Mouse (Mus musculus) ES-E14 (cell line): Measurements from ENCODE around the gene Plekhd1.

ENCODE experiments used
- CHD2 ChIP-seq: IDR thresholded peaks from 2 replicates; pipeline ENCODE4 v1.6.1; 2014; ENCODE audit warnings: mild to moderate bottlenecking, low read depth, low read length, inconsistent platforms
- MAFK ChIP-seq: IDR thresholded peaks from 2 replicates; pipeline ENCODE4 v1.6.1; 2014; ENCODE audit warnings: mild to moderate bottlenecking, low read depth, low read length, inconsistent platforms; ENCODE audit not compliant: insufficient read depth

DNA sequence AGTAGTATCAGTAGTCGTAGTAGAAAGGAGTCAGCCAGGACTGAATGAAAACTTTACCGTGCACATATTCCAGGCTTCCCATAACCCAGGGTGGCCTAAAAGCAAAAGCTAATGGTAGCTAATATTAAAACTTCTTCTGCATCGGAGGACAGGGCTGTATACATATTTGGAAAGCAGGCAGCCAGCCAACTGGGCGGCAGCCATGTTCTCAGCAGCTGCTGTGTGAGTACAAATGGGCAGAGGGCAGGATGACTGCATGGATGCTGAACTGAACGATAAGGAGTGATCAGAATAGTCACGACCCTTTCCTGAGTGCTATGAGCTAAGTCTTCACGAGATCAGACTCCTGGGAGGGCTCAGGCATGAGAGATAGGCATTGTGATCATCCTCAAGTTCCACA lies 8.9 kb downstream of the Plekhd1 start:
- TF ChIP-seq MAFK (no peak), CHD2 (no peak)
